Mouse (Mus musculus) limb, embryonic 13.5 days (tissue): Measurements from ENCODE around the gene Ccl1. TPM values are rescaled to one million over a fixed set of nuclear protein-coding genes. Genes with fewer than 3 reads are reported as not detected.

ENCODE experiments used
- ATAC-seq: fragments of 200-750 bp; cut with Nextera tagmentation; 2 replicates; pipeline ENCODE4 v1.8.0; 2017; ENCODE audit warnings: low read depth, moderate number of reproducible peaks, moderate TSS enrichment; ENCODE audit not compliant: low FRiP score
- H3K27ac ChIP-seq: fragments of 300-500 bp; sonication (generic); 2 replicates; pipeline ENCODE4 v1.5.1; 2015; ENCODE audit warnings: inconsistent platforms, mild to moderate bottlenecking, moderate library complexity
- H3K27me3 ChIP-seq: fragments of 300-500 bp; sonication (generic); 2 replicates; pipeline ENCODE4 v1.6.1; 2015; ENCODE audit warnings: mild to moderate bottlenecking, inconsistent platforms
- H3K36me3 ChIP-seq: fragments of 300-500 bp; sonication (generic); 2 replicates; pipeline ENCODE4 v1.6.1; 2015; ENCODE audit warnings: inconsistent platforms, mild to moderate bottlenecking, moderate library complexity
- H3K4me1 ChIP-seq: fragments of 300-500 bp; sonication (generic); 2 replicates; pipeline ENCODE4 v1.6.1; 2015; ENCODE audit warnings: inconsistent platforms
- H3K4me2 ChIP-seq: fragments of 300-500 bp; sonication (generic); replicated peaks from 2 replicates; pipeline ENCODE4 v1.6.1; 2015; ENCODE audit warnings: inconsistent platforms, mild to moderate bottlenecking, moderate library complexity
- H3K4me3 ChIP-seq: fragments of 300-500 bp; sonication (generic); 2 replicates; pipeline ENCODE4 v1.5.1; 2015; ENCODE audit warnings: moderate library complexity, mild to moderate bottlenecking, inconsistent platforms
- H3K9ac ChIP-seq: fragments of 300-500 bp; sonication (generic); 2 replicates; pipeline ENCODE4 v1.6.1; 2015; ENCODE audit warnings: mild to moderate bottlenecking, inconsistent platforms
- H3K9me3 ChIP-seq: fragments of 300-500 bp; sonication (generic); 2 replicates; pipeline ENCODE4 v1.6.1; 2016; ENCODE audit warnings: inconsistent platforms
- WGBS: fragments of 180-500 bp; shearing (Covaris S2); methylation state at CpG from one replicate; pipeline ENCODE4 v1.1.7; 2015; 5-methylcytosine and 5-hydroxymethylcytosine counted together
- polyA plus RNA-seq: library from polyadenylated mRNA; unstranded; fragments of >200 nt; fragmentation: Nextera tagmentation; extraction: Ambion mirVana; gene quantifications from 2 replicates; pipeline ENCODE4 v1.2.1, GENCODE M21; 2015

The Ccl1 gene
- polyA plus RNA-seq, 1 experiment from 2014 or later, result not detected

GRCm38 (mm10) chr11:82203706-82204105 is 101.8 kb downstream of the Ccl1 start:
- peaks cover 9% of the 10 kb centered on the region for H3K4me1 ChIP-seq
- H3K4me2 ChIP-seq, result no peak overlapping the region
- 78% methylated on average over 3 of the region's 3 CpGs for WGBS
- H3K9me3 ChIP-seq, result no peaks in the 10 kb centered on the region
- peaks cover 9% of the 10 kb centered on the region for H3K27me3 ChIP-seq
- no peak overlapping the region for H3K4me3 ChIP-seq
- no peaks in the 10 kb centered on the region for H3K36me3 ChIP-seq
- H3K27ac ChIP-seq, result no peak overlapping the region
- no peak overlapping the region for H3K9ac ChIP-seq
- no peak for ATAC-seq

GRCm38 (mm10) chr11:82197774-82198173 is 107.7 kb downstream of the Ccl1 start:
- 87% methylated on average over 3 of the region's 3 CpGs for WGBS
- Histone ChIP-seq H3K9me3 (no peaks in the 10 kb centered on the region), H3K4me3 (no peak overlapping the region), H3K36me3 (no peaks in the 10 kb centered on the region), H3K27me3 (peaks cover 14% of the 10 kb centered on the region), H3K9ac (no peak overlapping the region), H3K4me1 (peaks cover 9% of the 10 kb centered on the region), H3K4me2 (no peak overlapping the region), H3K27ac (no peak overlapping the region)
- ATAC-seq, result no peak

- Histone ChIP-seq H3K36me3 (no peaks in the 10 kb centered on the region), H3K4me2 (no peak overlapping the region), H3K9ac (no peak overlapping the region), H3K4me3 (no peak overlapping the region), H3K4me1 (peaks cover 9% of the 10 kb centered on the region), H3K27me3 (peaks cover 12% of the 10 kb centered on the region), H3K27ac (no peak overlapping the region), H3K9me3 (no peaks in the 10 kb centered on the region)
- no peak for ATAC-seq
- 36% methylated on average over 2 of the region's 2 CpGs for WGBS
Measured at GRCm38 (mm10) chr11:82194980-82195379, 110.5 kb downstream of the Ccl1 start.

GRCm38 (mm10) chr11:82193826-82194225 is 111.7 kb downstream of the Ccl1 start:
- Histone ChIP-seq H3K4me1 (peaks cover under 1% of the 10 kb centered on the region; the same call in 1 of the 2 replicates), H3K36me3 (no peaks in the 10 kb centered on the region), H3K4me3 (no peak overlapping the region), H3K4me2 (no peak overlapping the region), H3K27ac (no peak overlapping the region), H3K27me3 (peaks cover 14% of the 10 kb centered on the region), H3K9ac (no peak overlapping the region), H3K9me3 (no peaks in the 10 kb centered on the region)
- 58% methylated on average over 9 of the region's 9 CpGs for WGBS
- ATAC-seq, result no peak

- Histone ChIP-seq H3K4me1 (no peaks in the 10 kb centered on the region), H3K9me3 (no peaks in the 10 kb centered on the region), H3K9ac (no peak overlapping the region), H3K4me3 (no peak overlapping the region), H3K36me3 (no peaks in the 10 kb centered on the region), H3K27ac (no peak overlapping the region), H3K27me3 (peaks cover 10% of the 10 kb centered on the region; the same call in 1 of the 2 replicates), H3K4me2 (no peak overlapping the region)
- no peak for ATAC-seq
- WGBS, result 65% methylated on average over 13 of the region's 13 CpGs
Measured at GRCm38 (mm10) chr11:82189782-82190563, 115.5 kb downstream of the Ccl1 start.

- H3K4me3 ChIP-seq, result no peak overlapping the region
- no peak overlapping the region for H3K9ac ChIP-seq
- ATAC-seq, result no peak
- H3K4me1 ChIP-seq, result no peaks in the 10 kb centered on the region
- peaks cover 12% of the 10 kb centered on the region; the same call in 1 of the 2 replicates for H3K27me3 ChIP-seq
- H3K27ac ChIP-seq, result no peak overlapping the region
- no peaks in the 10 kb centered on the region for H3K9me3 ChIP-seq
- no peaks in the 10 kb centered on the region for H3K36me3 ChIP-seq
- H3K4me2 ChIP-seq, result no peak overlapping the region
- 87% methylated on average over 3 of the region's 3 CpGs for WGBS
Measured at GRCm38 (mm10) chr11:82185684-82186083, 119.8 kb downstream of the Ccl1 start.

GRCm38 (mm10) chr11:82183281-82183935 is 122.1 kb downstream of the Ccl1 start:
- no peak for ATAC-seq
- Histone ChIP-seq H3K27ac (no peak overlapping the region), H3K4me1 (no peaks in the 10 kb centered on the region), H3K27me3 (peaks cover 26% of the 10 kb centered on the region), H3K4me2 (no peak overlapping the region), H3K9ac (no peak overlapping the region), H3K9me3 (no peaks in the 10 kb centered on the region), H3K4me3 (no peak overlapping the region), H3K36me3 (no peaks in the 10 kb centered on the region)
- WGBS, result 66% methylated on average over 6 of the region's 6 CpGs

- no peak overlapping the region for H3K4me3 ChIP-seq
- no peak overlapping the region for H3K4me2 ChIP-seq
- 87% methylated on average over 6 of the region's 6 CpGs for WGBS
- ATAC-seq, result no peak
- H3K9me3 ChIP-seq, result no peaks in the 10 kb centered on the region
- H3K9ac ChIP-seq, result no peak overlapping the region
- H3K4me1 ChIP-seq, result no peaks in the 10 kb centered on the region
- peaks cover 31% of the 10 kb centered on the region for H3K27me3 ChIP-seq
- H3K27ac ChIP-seq, result no peak overlapping the region
- H3K36me3 ChIP-seq, result no peaks in the 10 kb centered on the region
Measured at GRCm38 (mm10) chr11:82182401-82182800, 123.1 kb downstream of the Ccl1 start.

- no peak overlapping the region for H3K9ac ChIP-seq
- no peaks in the 10 kb centered on the region for H3K9me3 ChIP-seq
- 84% methylated on average over 8 of the region's 8 CpGs for WGBS
- ATAC-seq, result no peak
- H3K4me1 ChIP-seq, result no peaks in the 10 kb centered on the region
- H3K27me3 ChIP-seq, result peaks cover 31% of the 10 kb centered on the region
- no peak overlapping the region for H3K4me2 ChIP-seq
- no peak overlapping the region for H3K4me3 ChIP-seq
- no peak overlapping the region for H3K27ac ChIP-seq
- H3K36me3 ChIP-seq, result no peaks in the 10 kb centered on the region
Measured at GRCm38 (mm10) chr11:82181331-82181730, 124.2 kb downstream of the Ccl1 start.

- H3K27me3 ChIP-seq, result peaks cover 31% of the 10 kb centered on the region
- H3K27ac ChIP-seq, result no peak overlapping the region
- 76% methylated on average over 5 of the region's 5 CpGs for WGBS
Measured at GRCm38 (mm10) chr11:82178161-82178560, 127.3 kb downstream of the Ccl1 start.

GRCm38 (mm10) chr11:82177711-82178110 is 127.8 kb downstream of the Ccl1 start:
- peak; percentile 59; the same call in 1 of the 2 replicates for ATAC-seq
- 28% methylated on average over 5 of the region's 5 CpGs for WGBS
- H3K27ac ChIP-seq, result no peak overlapping the region
- H3K9me3 ChIP-seq, result no peaks in the 10 kb centered on the region
- no peaks in the 10 kb centered on the region for H3K4me1 ChIP-seq
- peaks cover 31% of the 10 kb centered on the region for H3K27me3 ChIP-seq
- H3K9ac ChIP-seq, result no peak overlapping the region
- H3K4me3 ChIP-seq, result no peak overlapping the region
- H3K4me2 ChIP-seq, result no peak overlapping the region
- H3K36me3 ChIP-seq, result no peaks in the 10 kb centered on the region

More at GRCm38 (mm10) chr11:82178161-82178560, 127.3 kb downstream of the Ccl1 start:
- no peak for ATAC-seq
- Histone ChIP-seq H3K9ac (no peak overlapping the region), H3K4me3 (no peak overlapping the region), H3K9me3 (no peaks in the 10 kb centered on the region), H3K4me2 (no peak overlapping the region), H3K4me1 (no peaks in the 10 kb centered on the region), H3K36me3 (no peaks in the 10 kb centered on the region)

GRCm38 (mm10) chr11:82174794-82175193 is 130.7 kb downstream of the Ccl1 start:
- Histone ChIP-seq H3K27ac (no peak overlapping the region), H3K9ac (no peak overlapping the region), H3K4me2 (no peak overlapping the region), H3K27me3 (peaks cover 18% of the 10 kb centered on the region), H3K9me3 (0 out of 2 replicates have a peak, but pooled peaks cover 3% of the 10 kb centered on the region), H3K36me3 (no peaks in the 10 kb centered on the region), H3K4me3 (no peak overlapping the region), H3K4me1 (no peaks in the 10 kb centered on the region)
- no peak for ATAC-seq
- WGBS, result 20% methylated on average over 3 of the region's 3 CpGs
